Comparison of ENCODE assay signal across 9 mouse cellular contexts in genomic region chr2:119145199-119145598, GRCm38 (mm10). TPM values are rescaled to one million over a fixed set of nuclear protein-coding genes. Genes with fewer than 3 reads are reported as not detected.
DNase-seq lines count a peak whose midpoint lies in the region; ATAC-seq and TF ChIP-seq lines count a peak whose summit lies in the region.
"Had no signal": no experiment of that assay in that cellular context is flagged by ENCODE, and none has a peak within 500 bp of the region (broad histone marks: within the 10 kb centered on the region; RNA-seq: fewer than 3 reads in every experiment).

No protein-coding gene starts in this region.

- no peak for TF ChIP-seq EP300 in CH12.LX (IDR thresholded peaks at IDR 0.05; ENCODE audit: low read length)

- H3K4me1 ChIP-seq in kidney, adult 2 months (ENCODE audit: control insufficient read depth, insufficient read depth, low read length) = no peaks in the 10 kb centered on the region
- no peaks in the 10 kb centered on the region for H3K4me1 ChIP-seq in CH12.LX (ENCODE audit: control insufficient read depth in 1 of 2, insufficient read depth in 2 of 2)
- no peaks in the 10 kb centered on the region for H3K4me1 ChIP-seq in liver, embryonic 16.5 days (ENCODE audit: control insufficient read depth, low read depth, low read length)
- H3K4me1 ChIP-seq: embryonic facial prominence, embryonic 10.5 days had no signal

- no peaks in the 10 kb centered on the region for H3K79me2 ChIP-seq in CH12.LX (replicated peaks; ENCODE audit: control insufficient read depth, extremely low read depth, insufficient read depth, poor library complexity, severe bottlenecking)

- DNase-seq in kidney, adult 2 months = peak; percentile 9
- no peak for DNase-seq in kidney, postnatal 14 days
- peak; percentile 21 for DNase-seq in CH12.LX (ENCODE audit: extremely low read depth)
- peak; percentile 81 for DNase-seq in ZHBTc4 (ENCODE audit: low read depth, low spot score)
- DNase-seq in urinary bladder, adult 18-20 months (ENCODE audit: low spot score in 2 of 2) = no peak

- 91% methylated on average over 2 of the region's 2 CpGs for WGBS in kidney, adult 2 months
- WGBS in liver, embryonic 16.5 days (ENCODE audit: insufficient replicate concordance) = 80% methylated on average over 2 of the region's 2 CpGs

- ATAC-seq in liver, embryonic 16.5 days (ENCODE audit: low read depth) = peak; percentile 53
- ATAC-seq in monocyte, adult 5-6 weeks (replicated peaks; ENCODE audit: insufficient number of reproducible peaks, low FRiP score, low TSS enrichment, poor library complexity, severe bottlenecking) = no peak

- H3K9me3 ChIP-seq in CH12.LX (replicated peaks; ENCODE audit: low read length) = peaks cover 9% of the 10 kb centered on the region
- no peaks in the 10 kb centered on the region; the same call in 1 of the 2 replicates for H3K9me3 ChIP-seq in liver, embryonic 16.5 days (replicated peaks; ENCODE audit: control insufficient read depth, low read length)

- no peak overlapping the region for H3K9ac ChIP-seq in CH12.LX (ENCODE audit: insufficient read depth, low read depth)
- no peak overlapping the region for H3K9ac ChIP-seq in liver, embryonic 16.5 days (ENCODE audit: low read depth, low read length)

- dilution Hi-C loops in CH12.LX (cut with MboI; ENCODE audit: extremely low pct_ligation_motif_present, extremely low pct_unique_long_range_greater_than_20kb, low sequenced_read_pairs) = no loop called here

- no peak overlapping the region for H3K27ac ChIP-seq in kidney, adult 2 months (ENCODE audit: insufficient read depth, low read depth, low read length)
- H3K27ac ChIP-seq in CH12.LX (ENCODE audit: insufficient read depth, low read depth) = no peak overlapping the region
- H3K27ac ChIP-seq in liver, embryonic 16.5 days (ENCODE audit: low read length) = no peak overlapping the region
- H3K27ac ChIP-seq: embryonic facial prominence, embryonic 10.5 days; macrophage had no signal

- no peak overlapping the region for H3K4me2 ChIP-seq in CH12.LX (ENCODE audit: insufficient read depth, low read depth, poor library complexity, severe bottlenecking)
- H3K4me2 ChIP-seq in liver, embryonic 16.5 days (ENCODE audit: low read depth, low read length) = no peak overlapping the region

- TF ChIP-seq CTCF in kidney, adult 2 months (conservative IDR thresholded peaks at IDR 0.05; ENCODE audit: insufficient read depth, insufficient read length, low read depth, low read length) = peak; percentile 42
- TF ChIP-seq CTCF in CH12.LX (conservative IDR thresholded peaks at IDR 0.05 in 1 of 2, IDR thresholded peaks at IDR 0.05 in 1 of 2; ENCODE audit: low read depth in 2 of 2, low read length in 2 of 2) = peak; percentile 33 to 56; a peak in 3 of 4 replicates

- in situ Hi-C loops in CH12.LX (cut with MboI; ENCODE audit: low pct_ligation_motif_present, low pct_unique_long_range_greater_than_20kb, low sequenced_read_pairs) = loop anchor here (10.0 kb wide), 1 partner anchor 50 kb away; no protein-coding TSS in a partner anchor

- no peak for TF ChIP-seq POLR2A in kidney, adult 2 months (IDR thresholded peaks at IDR 0.05; ENCODE audit: low read depth, low read length)
- no peak for TF ChIP-seq POLR2A in CH12.LX (IDR thresholded peaks at IDR 0.05; ENCODE audit: low read depth, low read length)

- peaks cover 8% of the 10 kb centered on the region for H3K36me3 ChIP-seq in kidney, adult 2 months (ENCODE audit: control insufficient read depth, insufficient read depth, low read length)
- H3K36me3 ChIP-seq in CH12.LX (replicated peaks in 1 of 2; ENCODE audit: control insufficient read depth in 1 of 2, insufficient read depth in 1 of 2, low read length in 1 of 2) = peaks cover 82 to 95% of the 10 kb centered on the region in 2 experiments
- H3K36me3 ChIP-seq in liver, embryonic 16.5 days (ENCODE audit: control insufficient read depth, insufficient read depth) = peaks cover 71% of the 10 kb centered on the region

- no peaks in the 10 kb centered on the region for H3K27me3 ChIP-seq in kidney, adult 2 months (replicated peaks; ENCODE audit: control insufficient read depth, insufficient read depth, low read length)
- H3K27me3 ChIP-seq in CH12.LX (replicated peaks) = no peaks in the 10 kb centered on the region
- no peaks in the 10 kb centered on the region for H3K27me3 ChIP-seq in liver, embryonic 16.5 days (ENCODE audit: control insufficient read depth, insufficient read depth, low read depth, low read length)

- no peak overlapping the region for H3K4me3 ChIP-seq in kidney, adult 2 months (ENCODE audit: insufficient read depth, low read depth, low read length)
- no peak overlapping the region for H3K4me3 ChIP-seq in CH12.LX (replicated peaks in 1 of 3; ENCODE audit: low read depth in 2 of 3, low read length in 2 of 3, poor library complexity in 1 of 3)
- no peak overlapping the region for H3K4me3 ChIP-seq in liver, embryonic 16.5 days (ENCODE audit: low read depth, low read length)
- H3K4me3 ChIP-seq: embryonic facial prominence, embryonic 10.5 days had no signal

- peak; percentile 35 for TF ChIP-seq RAD21 in CH12.LX (IDR thresholded peaks at IDR 0.05; ENCODE audit: low read depth, low read length)

TF ChIP-seq in CH12.LX, 34 proteins besides CTCF, POLR2A, EP300 and RAD21:
- TF ChIP-seq NRF1 (IDR thresholded peaks at IDR 0.05; ENCODE audit: low read depth, low read length) (no peak), MAFK (IDR thresholded peaks at IDR 0.05; ENCODE audit: insufficient replicate concordance, low read length) (no peak), SMC3 (IDR thresholded peaks at IDR 0.05; ENCODE audit: low read depth, low read length) (peak; percentile 54), IRF4 (IDR thresholded peaks at IDR 0.05; ENCODE audit: low read depth, low read length) (no peak)
TF ChIP-seq in CH12.LX: peak in this region for 1.

RNA-seq across cellular contexts. Expression of gene Rmdn3, which starts 11.6 kb away (rescaled TPM):
- polyA plus RNA-seq in kidney, adult 2 months (2012; rRNA removed) = 23.6 and 25.9 TPM in 2 replicates
- total RNA-seq in CH12.LX (2012; rRNA removed) = 49.9 and 52.0 TPM in 2 replicates
- 59.1 and 61.2 TPM in 2 replicates for total RNA-seq in CH12.LX (2014; rRNA removed)
- 41.8 and 48.1 TPM in 2 replicates for polyA plus RNA-seq in CH12.LX (2012; ENCODE audit: insufficient read length, low read depth)
- 44.1 and 45.6 TPM in 2 replicates for polyA plus RNA-seq in liver, embryonic 16.5 days (2015; fragmentation: Nextera tagmentation; extraction: Ambion mirVana)
- total RNA-seq in monocyte, adult 5-6 weeks (2017) = 22.5 to 29.1 TPM (median 25.2 TPM) in 3 replicates

RNA-seq across cellular contexts. Expression of gene Gchfr, which starts 22.4 kb away (rescaled TPM):
- polyA plus RNA-seq in kidney, adult 2 months (2012; rRNA removed) = 124 and 144 TPM in 2 replicates
- total RNA-seq in CH12.LX (2012; rRNA removed) (9.5 and 18.2 TPM in 2 replicates), CH12.LX (2014; rRNA removed) (0.93 and 1.8 TPM in 2 replicates)
- polyA plus RNA-seq in CH12.LX (2012; ENCODE audit: insufficient read length, low read depth) = 1.1 and 2.7 TPM in 2 replicates
- polyA plus RNA-seq in liver, embryonic 16.5 days (2015; fragmentation: Nextera tagmentation; extraction: Ambion mirVana) = 97.7 and 115 TPM in 2 replicates
- 3.9 TPM in 1 of 3 replicates, not detected in the others for total RNA-seq in monocyte, adult 5-6 weeks (2017)
- polyA plus RNA-seq: macrophage had no signal

RNA-seq across cellular contexts. Expression of gene Gm14137, which starts 29.1 kb away (rescaled TPM):
- 0.05 and 0.15 TPM in 2 replicates for polyA plus RNA-seq in kidney, adult 2 months (2012; rRNA removed)
- total RNA-seq in CH12.LX (2012; rRNA removed) = 4.7 and 9.2 TPM in 2 replicates
- total RNA-seq in CH12.LX (2014; rRNA removed) = 2.3 and 2.6 TPM in 2 replicates
- polyA plus RNA-seq in CH12.LX (2012; ENCODE audit: insufficient read length, low read depth) = 3.3 and 3.4 TPM in 2 replicates
- polyA plus RNA-seq in liver, embryonic 16.5 days (2015; fragmentation: Nextera tagmentation; extraction: Ambion mirVana) = 0.14 and 0.18 TPM in 2 replicates
- 0.43 to 0.97 TPM in 2 of 3 replicates, not detected in the other for total RNA-seq in monocyte, adult 5-6 weeks (2017)
- polyA plus RNA-seq: macrophage had no signal

RNA-seq across cellular contexts. Expression of gene Rad51, which starts 32.6 kb away (rescaled TPM):
- polyA plus RNA-seq in kidney, adult 2 months (2012; rRNA removed) = 0.99 and 1.2 TPM in 2 replicates
- total RNA-seq in CH12.LX (2012; rRNA removed) (40.5 and 45.0 TPM in 2 replicates), CH12.LX (2014; rRNA removed) (16.1 and 18.6 TPM in 2 replicates)
- 87.5 and 109 TPM in 2 replicates for polyA plus RNA-seq in CH12.LX (2012; ENCODE audit: insufficient read length, low read depth)
- 26.4 and 30.0 TPM in 2 replicates for polyA plus RNA-seq in liver, embryonic 16.5 days (2015; fragmentation: Nextera tagmentation; extraction: Ambion mirVana)
- total RNA-seq in monocyte, adult 5-6 weeks (2017) = 0.53 to 2.4 TPM (median 2.3 TPM) in 3 replicates

Comparison
In these comparisons a context has a peak if more than half of its experiments do, and no peak if none do; other contexts are left out.
1. DNase-seq: peak in kidney, adult 2 months (single experiment), CH12.LX (single experiment) and ZHBTc4 (single experiment); none in kidney, postnatal 14 days (single experiment) and urinary bladder, adult 18-20 months (0 of 2).
2. RNA of gene Gchfr, which starts 22.4 kb away (polyA plus RNA-seq): 124 to 144 TPM in kidney, adult 2 months and 97.7 to 115 TPM in liver, embryonic 16.5 days; 1.1 to 2.7 TPM in CH12.LX; every median in the first group is over 10 times any median in the second.